9 mouse cellular contexts compared by ENCODE assay signal in genomic region chr17:25618508-25619056, GRCm38 (mm10). TPM values are rescaled to one million over a fixed set of nuclear protein-coding genes. Genes with fewer than 3 reads are reported as not detected.
DNase-seq lines count a peak whose midpoint lies in the region; ATAC-seq lines count a peak whose summit lies in the region.
"Had no signal": no experiment of that assay in that cellular context is flagged by ENCODE, and none has a peak within 500 bp of the region (broad histone marks: within the 10 kb centered on the region; RNA-seq: fewer than 3 reads in every experiment).

No protein-coding gene starts in this region.

- peaks cover 34% of the 10 kb centered on the region; the same call in 1 of the 2 replicates for H3K36me3 ChIP-seq in limb, embryonic 12.5 days
- peaks cover 66% of the 10 kb centered on the region for H3K36me3 ChIP-seq in limb, embryonic 10.5 days
- H3K36me3 ChIP-seq in midbrain, embryonic 16.5 days (ENCODE audit: control insufficient read depth, insufficient read depth, low read length), result no peaks in the 10 kb centered on the region

- H3K27me3 ChIP-seq in limb, embryonic 12.5 days, result no peaks in the 10 kb centered on the region; the same call in 1 of the 2 replicates
- no peaks in the 10 kb centered on the region for H3K27me3 ChIP-seq in limb, embryonic 10.5 days (ENCODE audit: low read depth, poor library complexity, severe bottlenecking)
- H3K27me3 ChIP-seq in midbrain, embryonic 16.5 days (ENCODE audit: control insufficient read depth, insufficient read depth, low read depth, low read length), result no peaks in the 10 kb centered on the region
- H3K27me3 ChIP-seq: Patski had no signal

- no peak for DNase-seq in limb, embryonic 10.5 days (ENCODE audit: low spot score)
- DNase-seq in cerebellum, postnatal 25 days, result peak; percentile 60 to 66
- DNase-seq in heart, postnatal 4 days, result peak; percentile 58
- DNase-seq in embryo, embryonic 11 days, result no peak
- DNase-seq in embryo, embryonic 10 days (ENCODE audit: low spot score), result no peak

- no peak for ATAC-seq in limb, embryonic 12.5 days (ENCODE audit: insufficient number of reproducible peaks, insufficient read depth, low FRiP score, low TSS enrichment, low read depth)
- peak; percentile 64; the same call in 1 of the 2 replicates for ATAC-seq in midbrain, embryonic 16.5 days
- ATAC-seq in megakaryocyte, adult 5-6 weeks (ENCODE audit: poor library complexity, severe bottlenecking), result no peak
- ATAC-seq: Patski had no signal

- WGBS in limb, embryonic 12.5 days, result 69% methylated on average over 16 of the region's 16 CpGs
- 84% methylated on average over 16 of the region's 16 CpGs for WGBS in limb, embryonic 10.5 days
- 44% methylated on average over 16 of the region's 16 CpGs for WGBS in midbrain, embryonic 16.5 days

- no peak overlapping the region for H3K9ac ChIP-seq in limb, embryonic 12.5 days (replicated peaks)
- peak overlapping the region; percentile 10; the same call in 1 of the 2 replicates for H3K9ac ChIP-seq in midbrain, embryonic 16.5 days (ENCODE audit: low read depth, low read length)

- no peak overlapping the region for H3K4me2 ChIP-seq in limb, embryonic 12.5 days
- H3K4me2 ChIP-seq in midbrain, embryonic 16.5 days (ENCODE audit: low read length), result 0 out of 2 replicates have a peak overlapping the region, but pooled peaks have one; percentile 8

- peaks cover 14% of the 10 kb centered on the region for H3K4me1 ChIP-seq in limb, embryonic 12.5 days (replicated peaks)
- H3K4me1 ChIP-seq in limb, embryonic 10.5 days, result peaks cover 22% of the 10 kb centered on the region
- peaks cover 9% of the 10 kb centered on the region for H3K4me1 ChIP-seq in midbrain, embryonic 16.5 days (ENCODE audit: control insufficient read depth, insufficient read depth, low read length)

- peak overlapping the region; percentile 23; the same call in 1 of the 2 replicates for H3K27ac ChIP-seq in limb, embryonic 12.5 days
- H3K27ac ChIP-seq in limb, embryonic 10.5 days, result no peak overlapping the region
- H3K27ac ChIP-seq in midbrain, embryonic 16.5 days (ENCODE audit: low read length), result peak overlapping the region; percentile 50

- H3K9me3 ChIP-seq in limb, embryonic 12.5 days, result no peaks in the 10 kb centered on the region
- no peaks in the 10 kb centered on the region for H3K9me3 ChIP-seq in limb, embryonic 10.5 days (replicated peaks)
- no peaks in the 10 kb centered on the region for H3K9me3 ChIP-seq in midbrain, embryonic 16.5 days (replicated peaks; ENCODE audit: control insufficient read depth, low read length, poor library complexity, severe bottlenecking)

- no peak overlapping the region for H3K4me3 ChIP-seq in limb, embryonic 12.5 days (replicated peaks)
- H3K4me3 ChIP-seq in limb, embryonic 10.5 days, result no peak overlapping the region
- H3K4me3 ChIP-seq in midbrain, embryonic 16.5 days (ENCODE audit: low read depth, low read length), result no peak overlapping the region

RNA-seq across cellular contexts. Expression of gene Lmf1, which starts 39.7 kb away (rescaled TPM):
- 27.9 and 28.9 TPM in 2 replicates for polyA plus RNA-seq in limb, embryonic 12.5 days (2016; fragmentation: Nextera tagmentation; extraction: Ambion mirVana)
- polyA plus RNA-seq in limb, embryonic 10.5 days (2016; fragmentation: Nextera tagmentation; extraction: Ambion mirVana), result 28.9 and 29.0 TPM in 2 replicates
- 10 to 100 TPM; 26.2 to 27.6 TPM for total RNA-seq in heart, postnatal 4 days (2021)
- polyA plus RNA-seq in midbrain, embryonic 16.5 days (2015; fragmentation: Nextera tagmentation; extraction: Ambion mirVana), result 20.4 and 20.6 TPM in 2 replicates
- total RNA-seq in megakaryocyte, adult 5-6 weeks (2015), result 37.8 and 38.4 TPM in 2 replicates
- total RNA-seq in megakaryocyte, adult 5-6 weeks (2017), result 16.7 and 17.0 TPM in 2 replicates

RNA-seq across cellular contexts. Expression of gene Sox8, which starts 48.1 kb away (rescaled TPM):
- 10.1 and 11.1 TPM in 2 replicates for polyA plus RNA-seq in limb, embryonic 12.5 days (2016; fragmentation: Nextera tagmentation; extraction: Ambion mirVana)
- polyA plus RNA-seq in limb, embryonic 10.5 days (2016; fragmentation: Nextera tagmentation; extraction: Ambion mirVana), result 11.1 and 13.1 TPM in 2 replicates
- total RNA-seq in heart, postnatal 4 days (2021), result under 1 TPM; 0.45 to 0.48 TPM
- polyA plus RNA-seq in midbrain, embryonic 16.5 days (2015; fragmentation: Nextera tagmentation; extraction: Ambion mirVana), result 10.1 and 16.2 TPM in 2 replicates
- not detected in 2 replicates for total RNA-seq in megakaryocyte, adult 5-6 weeks (2015)
- total RNA-seq in megakaryocyte, adult 5-6 weeks (2017), result not detected in 2 replicates

Comparison
In these comparisons a context has a peak if more than half of its experiments do, and no peak if none do; other contexts are left out.
1. DNase-seq: peak in cerebellum, postnatal 25 days (2 of 2) and heart, postnatal 4 days (single experiment); none in limb, embryonic 10.5 days (single experiment), embryo, embryonic 11 days (single experiment) and embryo, embryonic 10 days (single experiment).